ENCODE assay signal across 9 mouse cellular contexts in the genomic region with DNA sequence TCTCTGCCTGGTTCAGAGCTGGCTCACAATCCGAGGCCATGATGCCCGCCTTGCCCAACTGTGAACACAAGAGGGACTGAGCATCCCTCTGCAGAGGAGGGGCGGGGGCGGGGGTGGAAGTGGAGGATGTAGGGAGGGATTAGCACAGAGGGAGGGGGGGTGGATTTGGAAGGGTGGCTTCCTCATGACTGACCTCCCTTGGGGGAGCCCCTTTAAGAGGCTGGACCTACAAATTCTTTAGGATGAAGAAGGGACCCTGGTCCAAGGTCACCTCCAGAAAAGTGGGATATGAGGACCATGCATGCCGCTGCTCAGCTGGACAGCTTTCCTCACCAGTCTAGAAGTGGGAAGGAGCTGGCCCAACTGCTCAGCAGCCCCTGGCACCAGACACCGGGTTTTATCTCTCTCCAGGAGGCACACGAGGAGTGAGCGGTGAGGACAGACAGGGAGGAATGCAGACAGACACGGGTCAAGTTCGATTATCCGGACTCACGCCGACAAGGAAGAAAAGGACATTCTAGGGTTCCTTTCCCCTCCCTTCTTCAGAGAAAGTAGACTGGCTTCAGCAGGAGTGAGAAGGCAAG. TPM values are rescaled to one million over a fixed set of nuclear protein-coding genes. Genes with fewer than 3 reads are reported as not detected.
DNase-seq lines count a peak whose midpoint lies in the region; ATAC-seq lines count a peak whose summit lies in the region.
"Had no signal": no experiment of that assay in that cellular context is flagged by ENCODE, and none has a peak within 500 bp of the region (broad histone marks: within the 10 kb centered on the region; RNA-seq: fewer than 3 reads in every experiment).

No protein-coding gene starts in this region.

- 9% methylated on average over 13 of the region's 13 CpGs for WGBS in heart, embryonic 10.5 days
- 3% methylated on average over 13 of the region's 13 CpGs for WGBS in hindbrain, embryonic 13.5 days
- WGBS in midbrain, embryonic 12.5 days, result 1% methylated on average over 13 of the region's 13 CpGs

- H3K4me3 ChIP-seq in heart, embryonic 10.5 days, result peak overlapping the region; percentile 88
- peak overlapping the region; percentile 69 for H3K4me3 ChIP-seq in hindbrain, embryonic 13.5 days
- peak overlapping the region; percentile 87 for H3K4me3 ChIP-seq in midbrain, embryonic 12.5 days

- peak overlapping the region; percentile 96 for H3K27ac ChIP-seq in heart, embryonic 10.5 days
- H3K27ac ChIP-seq in hindbrain, embryonic 13.5 days, result peak overlapping the region; percentile 98
- peak overlapping the region; percentile 94 for H3K27ac ChIP-seq in midbrain, embryonic 12.5 days (replicated peaks)

- no peak for ATAC-seq in hindbrain, embryonic 13.5 days (ENCODE audit: low FRiP score)
- ATAC-seq in midbrain, embryonic 12.5 days (ENCODE audit: low FRiP score, low read depth), result no peak

- H3K9ac ChIP-seq in hindbrain, embryonic 13.5 days, result peak overlapping the region; percentile 90
- H3K9ac ChIP-seq in midbrain, embryonic 12.5 days (replicated peaks), result peak overlapping the region; percentile 92

- no peak for DNase-seq in heart, embryonic 10.5 days (ENCODE audit: low spot score)
- DNase-seq in heart, postnatal 10 days, result no peak
- DNase-seq in 416B (ENCODE audit: low read depth), result peak; percentile 45
- DNase-seq in cerebellum, adult 8-10 months, result peak; percentile 56
- no peak for DNase-seq in gastrocnemius, adult 8-10 months (ENCODE audit: low spot score in 2 of 2)
- DNase-seq in kidney, adult 8-10 months, result no peak

- H3K36me3 ChIP-seq in heart, embryonic 10.5 days, result peaks cover 39% of the 10 kb centered on the region
- peaks cover 32% of the 10 kb centered on the region for H3K36me3 ChIP-seq in hindbrain, embryonic 13.5 days
- H3K36me3 ChIP-seq in midbrain, embryonic 12.5 days, result peaks cover 37% of the 10 kb centered on the region

- peaks cover 45% of the 10 kb centered on the region for H3K4me1 ChIP-seq in heart, embryonic 10.5 days
- peaks cover 65% of the 10 kb centered on the region for H3K4me1 ChIP-seq in hindbrain, embryonic 13.5 days (replicated peaks)
- H3K4me1 ChIP-seq in midbrain, embryonic 12.5 days, result peaks cover 53% of the 10 kb centered on the region

- no peaks in the 10 kb centered on the region for H3K27me3 ChIP-seq in heart, embryonic 10.5 days (ENCODE audit: insufficient read depth, poor library complexity, severe bottlenecking)
- H3K27me3 ChIP-seq in hindbrain, embryonic 13.5 days, result no peaks in the 10 kb centered on the region
- H3K27me3 ChIP-seq in midbrain, embryonic 12.5 days, result 0 out of 2 replicates have a peak, but pooled peaks cover 7% of the 10 kb centered on the region

- intact Hi-C loops in heart, postnatal 10 days (cut with DNase I), result loop anchor here (2.0 kb wide), 1 partner anchor 89 kb away; no protein-coding TSS in a partner anchor

- H3K4me2 ChIP-seq in hindbrain, embryonic 13.5 days, result peak overlapping the region; percentile 97
- peak overlapping the region; percentile 98 for H3K4me2 ChIP-seq in midbrain, embryonic 12.5 days (replicated peaks)

- H3K9me3 ChIP-seq in heart, embryonic 10.5 days, result no peaks in the 10 kb centered on the region
- H3K9me3 ChIP-seq in hindbrain, embryonic 13.5 days, result no peaks in the 10 kb centered on the region
- H3K9me3 ChIP-seq in midbrain, embryonic 12.5 days, result no peaks in the 10 kb centered on the region

RNA-seq across cellular contexts. Expression of a gene that starts 1.1 kb away (rescaled TPM):
- 27.0 and 31.6 TPM in 2 replicates for polyA plus RNA-seq in heart, embryonic 10.5 days (2016; fragmentation: Nextera tagmentation; extraction: Ambion mirVana)
- 10 to 100 TPM; 15.3 to 17.2 TPM for total RNA-seq in heart, postnatal 10 days (2021)
- 83.8 and 90.2 TPM in 2 replicates for polyA plus RNA-seq in hindbrain, embryonic 13.5 days (2015; fragmentation: Nextera tagmentation; extraction: Ambion mirVana)
- 48.9 and 49.9 TPM in 2 replicates for polyA plus RNA-seq in midbrain, embryonic 12.5 days (2016; fragmentation: Nextera tagmentation; extraction: Ambion mirVana)
- total RNA-seq in gastrocnemius, adult 8-10 months (2022), result 10 to 100 TPM; 13.8 to 15.2 (median 14.6) TPM

RNA-seq across cellular contexts. Expression of a gene that starts 1.2 kb away (rescaled TPM):
- 19.8 and 30.4 TPM in 2 replicates for polyA plus RNA-seq in heart, embryonic 10.5 days (2016; fragmentation: Nextera tagmentation; extraction: Ambion mirVana)
- total RNA-seq in heart, postnatal 10 days (2021), result 10 to 100 TPM; 26.2 to 31.6 TPM
- polyA plus RNA-seq in hindbrain, embryonic 13.5 days (2015; fragmentation: Nextera tagmentation; extraction: Ambion mirVana), result 40.0 and 40.3 TPM in 2 replicates
- polyA plus RNA-seq in midbrain, embryonic 12.5 days (2016; fragmentation: Nextera tagmentation; extraction: Ambion mirVana), result 32.9 and 35.0 TPM in 2 replicates
- total RNA-seq in gastrocnemius, adult 8-10 months (2022), result 10 to 100 TPM; 28.2 to 37.7 (median 33.6) TPM

RNA-seq across cellular contexts. Expression of a gene that starts 16.1 kb away (rescaled TPM):
- polyA plus RNA-seq in heart, embryonic 10.5 days (2016; fragmentation: Nextera tagmentation; extraction: Ambion mirVana), result not detected in 2 replicates
- total RNA-seq in heart, postnatal 10 days (2021), result not detected
- 0.38 and 0.54 TPM in 2 replicates for polyA plus RNA-seq in hindbrain, embryonic 13.5 days (2015; fragmentation: Nextera tagmentation; extraction: Ambion mirVana)
- 2.2 and 3.3 TPM in 2 replicates for polyA plus RNA-seq in midbrain, embryonic 12.5 days (2016; fragmentation: Nextera tagmentation; extraction: Ambion mirVana)
- total RNA-seq in gastrocnemius, adult 8-10 months (2022), result not detected
- total RNA-seq: left cerebral cortex, postnatal 14 days had no signal

Comparison
In these comparisons a context has a peak if more than half of its experiments do, and no peak if none do; other contexts are left out.
1. DNase-seq: peak in 416B (single experiment) and cerebellum, adult 8-10 months (single experiment); none in heart, embryonic 10.5 days (single experiment), heart, postnatal 10 days (0 of 2), gastrocnemius, adult 8-10 months (0 of 2) and kidney, adult 8-10 months (0 of 2).
2. Peak in every context shown above with its lines, with median percentiles within 50 percentile points of each other: H3K27ac ChIP-seq and H3K4me3 ChIP-seq.